Mouse (Mus musculus) kidney, adult 18-20 months (tissue): ENCODE data around the gene Ank3.
A peak's percentile ranks its signal among the peaks of the same experiment; 100 is the strongest.

Experiments
- DNase-seq: peaks from one replicate; pipeline ENCODE4 v3.0.0; 2021

Gene Ank3

DNA sequence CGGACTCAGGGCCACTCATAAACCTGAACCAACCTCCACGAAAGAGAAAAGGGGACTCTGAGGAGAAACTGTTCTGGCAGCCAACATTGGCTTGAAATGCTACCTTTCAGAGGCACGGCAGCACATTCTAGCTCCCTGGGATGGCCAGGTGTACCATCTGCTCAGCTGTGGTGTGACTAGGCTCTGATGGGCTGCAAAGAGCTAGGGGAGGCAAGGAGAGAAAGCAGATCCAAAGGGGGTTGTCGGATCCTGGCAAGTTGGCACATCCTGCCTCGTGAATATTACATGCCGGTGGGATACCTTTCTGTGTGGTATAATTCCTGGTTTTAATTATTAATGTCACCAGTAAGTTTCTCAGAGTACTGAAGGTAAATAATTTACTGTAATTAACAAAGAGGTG is 548.5 kb downstream of the Ank3 start:
- no peak for DNase-seq

- DNase-seq = no peak
Observed at GRCm38 (mm10) chr10:69950236-69950918, 551.8 kb downstream of the Ank3 start.

DNA sequence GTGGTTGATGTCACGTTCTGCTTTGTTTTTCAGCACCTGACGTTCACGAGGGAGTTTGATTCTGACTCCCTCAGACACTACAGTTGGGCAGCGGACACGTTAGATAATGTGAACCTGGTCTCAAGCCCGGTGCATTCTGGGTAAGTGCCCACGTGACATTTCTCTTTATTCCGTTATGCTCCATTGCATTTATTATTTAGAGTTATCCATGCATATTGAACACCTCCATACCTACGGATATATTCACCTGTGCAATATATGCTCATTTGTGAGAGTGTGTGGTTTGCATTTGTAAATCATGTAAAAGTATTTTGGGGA is 552.3 kb downstream of the Ank3 start:
- no peak for DNase-seq

- DNase-seq = no peak
Observed at GRCm38 (mm10) chr10:69951426-69951825, 552.9 kb downstream of the Ank3 start.

DNA sequence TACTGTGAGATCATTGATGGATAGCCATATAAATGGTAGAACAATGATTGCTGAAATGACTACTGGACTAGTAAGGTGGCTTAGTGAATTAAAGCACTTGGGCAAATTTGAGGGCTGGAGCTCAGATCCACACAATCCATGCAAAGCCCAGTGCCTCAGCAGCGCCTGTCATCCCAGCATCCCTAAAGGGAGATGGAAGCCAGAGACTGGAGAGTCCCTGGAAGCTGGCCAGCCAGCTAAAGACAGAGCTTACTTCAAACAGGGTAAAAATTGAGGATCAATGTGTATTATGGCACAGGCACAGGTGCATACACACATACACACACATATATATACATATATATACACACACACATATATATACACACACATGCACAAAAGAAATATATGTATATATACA is 553.7 kb downstream of the Ank3 start:
- DNase-seq = no peak

DNA sequence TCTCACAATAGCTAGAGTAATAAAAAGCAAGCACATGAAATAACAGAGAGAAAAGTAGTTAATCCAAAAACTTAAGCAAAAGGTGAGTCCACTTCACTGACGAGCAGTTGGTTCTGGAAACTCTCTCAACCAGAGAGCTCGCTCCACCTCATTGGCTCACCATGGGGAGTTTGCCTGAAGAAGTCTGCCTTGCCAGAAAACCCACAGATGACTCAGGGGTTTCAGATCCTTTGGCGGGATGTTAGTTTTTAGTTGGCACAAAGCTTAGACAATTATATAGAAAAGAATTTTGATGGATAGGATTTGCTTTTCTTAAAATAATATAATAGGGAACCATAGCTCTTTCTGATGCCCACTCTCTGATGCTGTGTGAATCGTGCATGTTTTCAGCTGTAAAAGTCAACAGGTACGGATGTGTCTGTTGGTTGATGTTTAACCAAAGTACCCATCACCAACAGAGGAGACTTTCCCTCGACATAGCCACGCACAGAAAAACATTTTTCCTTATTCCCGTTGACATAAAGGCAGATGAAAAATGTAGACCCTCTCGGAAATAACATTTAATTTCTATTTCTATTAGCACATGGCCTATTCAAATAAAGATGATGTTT is 556.2 kb downstream of the Ank3 start:
- DNase-seq = no peak

DNA sequence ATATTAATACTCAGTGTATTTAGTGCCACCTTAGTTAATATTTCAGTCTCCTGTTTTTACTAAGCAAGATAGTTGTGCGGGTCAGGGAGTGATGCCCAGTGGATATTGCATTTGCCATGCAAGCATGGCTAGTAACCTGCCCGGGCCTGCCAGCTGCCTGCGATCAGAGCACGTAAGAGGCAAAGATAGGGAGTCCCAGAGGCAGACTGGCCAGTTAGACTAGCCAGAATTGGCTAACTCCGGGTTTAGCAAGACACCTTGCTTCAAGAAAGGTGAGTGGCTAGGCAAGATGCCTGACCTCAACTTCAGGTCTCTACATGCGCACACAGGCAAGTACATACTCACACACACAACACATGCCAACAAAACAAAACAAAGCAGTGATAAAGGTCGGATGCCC is 563.7 kb downstream of the Ank3 start:
- DNase-seq = no peak

DNA sequence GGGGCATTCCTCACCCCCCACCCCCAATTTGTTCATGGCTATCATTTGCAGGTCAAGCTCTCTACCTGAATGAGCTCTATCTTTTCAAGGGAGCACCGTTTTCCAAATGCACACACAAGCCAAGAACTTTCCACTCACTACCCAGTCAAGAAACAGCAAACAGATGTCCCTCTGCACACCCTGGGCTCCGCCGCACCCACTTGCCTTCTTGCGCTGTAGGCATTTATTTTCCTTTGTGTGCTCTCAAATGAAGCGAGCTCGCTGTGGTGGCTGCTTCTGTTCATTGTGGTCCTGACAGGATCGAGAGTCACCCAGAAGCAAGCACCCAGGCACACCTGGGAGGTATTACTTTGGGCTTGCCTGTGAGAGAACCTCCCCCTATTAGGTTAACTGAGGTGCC is 564.4 kb downstream of the Ank3 start:
- DNase-seq = no peak

DNA sequence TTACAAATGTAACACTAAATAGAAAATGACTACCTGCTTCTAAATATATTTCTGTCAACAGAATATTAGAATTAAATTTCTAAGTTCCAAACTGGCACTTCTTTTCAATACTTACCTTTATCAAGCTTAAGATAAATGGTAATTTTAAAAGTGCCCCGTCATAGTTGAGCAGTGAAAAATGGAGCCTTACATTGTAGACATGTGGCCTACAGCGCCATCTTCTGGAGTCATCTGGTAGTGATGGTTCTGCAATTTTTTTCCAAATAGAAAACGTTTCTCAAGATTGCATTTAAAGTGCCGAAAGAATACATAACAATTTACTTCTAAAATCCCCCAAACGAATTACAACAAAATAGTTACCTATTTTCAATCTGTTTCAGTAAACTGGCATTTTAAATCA is 566.0 kb downstream of the Ank3 start:
- no peak for DNase-seq

DNA sequence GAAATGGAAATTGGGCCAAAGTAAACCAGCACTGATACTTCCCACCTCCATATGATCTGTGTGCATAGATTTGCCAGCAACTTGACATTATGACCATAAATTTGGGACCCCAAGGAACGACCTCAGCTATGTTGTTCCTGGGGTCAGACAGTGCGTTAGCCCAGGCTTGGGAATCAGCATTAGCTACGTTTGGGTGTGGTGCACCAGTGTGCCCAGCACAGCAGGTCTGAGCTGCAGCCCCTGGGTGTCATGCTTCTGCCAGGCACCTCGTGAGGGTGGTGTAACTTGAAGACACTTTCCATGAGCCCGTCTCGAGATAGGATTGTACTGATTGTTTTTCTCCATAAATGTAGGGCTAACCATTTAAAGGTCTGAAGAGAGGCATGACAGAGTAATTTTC is 566.5 kb downstream of the Ank3 start:
- no peak for DNase-seq

GRCm38 (mm10) chr10:69967994-69968393 is 569.4 kb downstream of the Ank3 start:
- DNase-seq = no peak

- DNase-seq = no peak
Observed at GRCm38 (mm10) chr10:69979636-69980035, 581.1 kb downstream of the Ank3 start.

DNA sequence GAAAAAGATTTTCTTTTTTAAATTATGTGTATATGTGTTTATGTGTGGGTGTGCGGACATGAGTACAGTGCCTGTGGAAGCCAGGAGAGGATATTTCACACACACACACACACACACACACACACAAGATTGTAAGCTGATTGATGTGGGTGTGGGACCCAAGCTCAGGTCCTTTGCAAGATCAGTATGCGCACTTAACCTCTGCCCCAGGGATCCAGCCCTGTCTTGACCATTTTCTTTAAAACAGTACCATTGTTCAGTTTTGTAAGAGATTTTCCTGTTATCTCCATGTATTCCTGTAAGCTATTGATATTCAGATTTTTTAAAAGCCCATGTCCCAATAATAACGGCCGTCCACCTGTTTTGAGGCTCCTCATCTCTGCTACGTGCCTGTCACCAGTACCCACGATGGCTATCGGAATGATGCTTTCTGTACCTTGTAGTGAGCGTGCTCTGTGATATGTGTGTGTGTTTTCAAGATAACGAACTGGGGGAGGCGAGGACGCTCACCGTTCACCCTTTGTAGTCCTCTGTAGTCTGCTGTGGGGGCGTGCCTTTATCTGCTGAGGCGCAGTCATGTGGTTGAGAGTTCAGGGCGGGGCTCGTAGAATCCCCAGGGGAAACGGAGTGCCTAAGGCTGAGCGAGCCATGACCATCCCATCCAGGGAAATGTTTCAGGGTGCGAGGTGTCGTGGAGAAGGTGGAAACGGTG is 583.0 kb downstream of the Ank3 start:
- DNase-seq = no peak

GRCm38 (mm10) chr10:69982701-69983100 is 584.1 kb downstream of the Ank3 start:
- no peak for DNase-seq

DNA sequence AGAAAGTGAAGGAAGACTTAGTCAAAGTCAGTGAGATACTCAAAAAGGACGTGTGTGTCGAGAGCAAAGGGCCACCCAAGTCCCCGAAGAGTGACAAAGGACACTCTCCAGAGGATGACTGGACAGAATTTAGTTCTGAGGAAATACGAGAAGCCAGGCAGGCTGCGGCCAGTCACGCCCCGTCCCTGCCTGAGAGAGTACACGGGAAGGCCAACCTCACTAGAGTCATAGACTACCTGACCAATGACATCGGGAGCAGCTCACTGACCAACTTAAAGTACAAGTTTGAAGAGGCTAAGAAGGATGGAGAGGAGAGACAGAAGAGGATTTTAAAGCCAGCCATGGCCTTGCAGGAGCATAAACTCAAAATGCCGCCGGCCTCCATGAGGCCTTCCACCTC is 588.9 kb downstream of the Ank3 start:
- no peak for DNase-seq

DNA sequence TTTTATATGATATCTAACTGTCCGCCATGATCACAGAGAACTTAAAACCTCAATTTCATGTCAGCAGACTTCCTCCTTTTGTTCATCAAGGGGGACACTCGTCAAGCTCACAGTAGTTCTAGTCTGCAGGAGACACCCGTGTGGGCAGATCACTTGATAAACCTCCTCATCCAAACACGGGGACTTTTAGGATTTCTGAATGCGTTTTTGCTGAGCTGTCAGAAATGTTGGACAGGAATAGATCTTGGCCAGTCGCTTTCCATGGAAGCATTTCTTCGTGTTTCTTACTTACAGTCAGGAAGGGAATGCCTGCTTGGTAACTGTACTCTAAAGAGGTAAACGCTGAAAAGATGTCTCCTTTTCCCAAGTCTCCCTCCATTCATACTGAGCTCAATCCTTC is 598.5 kb downstream of the Ank3 start:
- no peak for DNase-seq

- no peak for DNase-seq
Observed at GRCm38 (mm10) chr10:70004058-70004457, 605.5 kb downstream of the Ank3 start.

DNA sequence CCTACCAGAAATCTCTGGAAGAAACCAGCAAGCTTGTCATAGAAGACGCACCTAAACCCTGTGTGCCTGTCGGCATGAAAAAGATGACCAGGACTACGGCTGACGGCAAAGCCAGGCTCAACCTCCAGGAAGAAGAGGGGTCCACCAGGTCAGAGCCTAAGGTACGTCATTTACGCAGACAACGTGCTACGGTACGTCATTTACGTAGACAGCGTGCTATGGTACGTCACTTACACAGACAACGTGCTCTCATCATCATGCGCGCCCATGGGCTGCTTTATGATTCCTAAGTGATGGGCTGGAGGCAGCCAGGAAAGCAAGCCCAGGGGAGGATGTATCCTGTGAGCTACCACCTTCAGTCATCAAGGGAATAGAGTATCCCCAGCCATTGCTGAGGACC is 606.3 kb downstream of the Ank3 start:
- DNase-seq = no peak

DNA sequence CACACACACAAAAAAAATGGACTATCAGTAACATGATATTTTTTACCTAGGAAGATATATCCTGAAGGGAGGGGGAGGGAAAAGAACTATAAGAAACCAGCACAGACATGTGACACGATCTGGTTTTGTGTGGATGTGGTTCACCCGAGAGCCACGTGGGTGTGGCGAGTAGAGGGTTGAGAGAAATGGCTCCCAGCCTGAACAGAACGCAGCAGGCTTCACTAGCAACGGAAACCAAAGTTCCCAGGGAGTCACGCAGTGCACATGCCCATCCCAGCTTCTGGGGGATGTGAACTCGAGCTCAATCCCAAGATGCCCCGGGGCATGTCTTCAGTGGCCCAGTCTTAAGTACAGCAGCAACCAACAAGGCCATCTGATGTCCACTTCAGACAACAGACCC is 607.8 kb downstream of the Ank3 start:
- no peak for DNase-seq

GRCm38 (mm10) chr10:70011738-70012137 is 613.2 kb downstream of the Ank3 start:
- DNase-seq = no peak

DNA sequence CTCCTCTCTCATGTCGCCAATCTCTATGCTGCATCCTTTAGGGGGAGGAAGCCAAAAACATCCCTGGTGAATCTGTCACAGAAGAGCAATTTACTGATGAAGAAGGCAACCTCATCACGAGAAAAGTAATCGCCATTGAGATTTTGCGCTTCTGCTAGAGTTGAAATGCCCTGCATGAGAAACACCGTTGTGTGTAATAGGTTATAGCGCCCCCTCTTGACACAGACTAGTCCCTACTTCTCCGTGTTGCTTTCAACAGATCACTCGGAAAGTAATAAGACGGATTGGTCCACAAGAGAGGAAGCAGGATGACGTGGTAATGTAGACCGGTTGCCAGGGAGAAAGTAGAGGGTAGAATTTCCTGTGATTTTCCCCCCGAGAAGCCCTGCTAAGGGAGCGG is 615.4 kb downstream of the Ank3 start:
- DNase-seq = no peak

DNA sequence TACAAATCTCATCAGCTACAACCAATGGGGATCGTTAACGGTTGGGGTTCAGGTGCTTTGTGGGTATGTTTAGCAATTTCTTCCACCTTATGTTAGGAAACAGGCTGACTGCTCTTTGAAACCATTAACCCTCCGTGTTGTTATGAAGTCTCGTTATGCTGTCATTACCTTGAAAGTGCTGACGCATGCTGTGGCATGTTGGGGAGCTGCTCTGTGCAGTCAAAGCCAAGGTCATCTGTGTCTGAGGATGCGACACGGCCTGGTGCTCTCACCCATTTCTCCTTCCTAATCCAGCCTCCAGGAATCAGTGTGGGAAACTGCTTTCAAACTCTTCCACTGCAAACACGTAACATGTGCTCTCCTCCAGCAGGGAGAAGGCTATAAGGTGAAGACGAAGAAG is 616.6 kb downstream of the Ank3 start:
- DNase-seq = no peak

DNA sequence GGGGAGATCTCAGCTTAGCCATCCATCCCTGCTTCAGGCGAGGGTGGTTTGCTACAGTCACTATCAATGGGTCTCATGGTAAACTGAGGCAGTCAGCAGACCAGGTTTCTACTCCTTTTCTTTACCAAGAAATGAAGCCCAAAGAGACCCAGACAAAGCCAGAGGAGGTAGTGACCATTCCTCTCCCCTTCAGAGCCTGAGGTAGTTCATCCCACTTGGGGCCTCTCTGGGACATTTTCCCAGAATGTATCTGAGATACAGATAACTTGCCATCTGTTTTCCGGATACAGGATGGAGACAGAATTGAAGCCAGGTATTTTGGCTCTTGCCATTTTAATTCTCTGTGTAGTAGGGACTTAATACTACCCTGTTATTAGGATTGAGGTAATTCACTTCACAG is 620.1 kb downstream of the Ank3 start:
- DNase-seq = no peak

DNA sequence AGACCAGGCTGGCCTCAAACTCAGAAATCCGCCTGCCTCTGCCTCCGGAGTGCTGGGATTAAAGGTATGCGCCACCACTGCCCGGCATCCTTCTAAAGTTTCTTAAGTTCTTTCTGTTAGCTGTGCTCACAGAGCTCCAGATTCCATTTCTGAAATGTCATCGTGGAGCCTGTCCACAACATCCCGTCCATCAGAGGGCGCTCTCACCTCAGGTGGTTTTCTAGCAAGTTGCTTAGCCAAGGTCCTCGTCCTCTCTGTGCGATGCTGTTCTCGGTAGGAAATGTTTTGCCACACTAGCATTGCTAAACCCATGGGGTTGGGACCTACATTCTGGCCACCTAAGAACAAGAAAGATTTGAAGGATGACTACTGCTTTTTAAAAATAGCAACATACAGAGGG is 623.1 kb downstream of the Ank3 start:
- peak; percentile 69 for DNase-seq

- no peak for DNase-seq
Observed at GRCm38 (mm10) chr10:70022596-70022995, 624.0 kb downstream of the Ank3 start.
